17 mouse cellular contexts compared by ENCODE assay signal in genomic region chr16:94602730-94603129, GRCm38 (mm10). TPM values are rescaled to one million over a fixed set of nuclear protein-coding genes. Genes with fewer than 3 reads are reported as not detected.
A peak's percentile ranks its signal among the peaks of the same experiment; 100 is the strongest.
DNase-seq lines count a peak whose midpoint lies in the region; ATAC-seq and TF ChIP-seq lines count a peak whose summit lies in the region.
"Had no signal": no experiment of that assay in that cellular context is flagged by ENCODE, and none has a peak within 500 bp of the region (broad histone marks: within the 10 kb centered on the region; RNA-seq: fewer than 3 reads in every experiment).

No protein-coding gene starts in this region.

- H3K27ac ChIP-seq in heart, embryonic 13.5 days (replicated peaks): peak overlapping the region; percentile 77
- H3K27ac ChIP-seq in lung, embryonic 14.5 days (ENCODE audit: low read depth): peak overlapping the region; percentile 13; the same call in 1 of the 2 replicates
- peak overlapping the region; percentile 76 for H3K27ac ChIP-seq in heart, embryonic 16.5 days (ENCODE audit: low read length)
- no peak overlapping the region for H3K27ac ChIP-seq in forebrain, embryonic 16.5 days (ENCODE audit: low read length)
- H3K27ac ChIP-seq: forebrain, embryonic 13.5 days; hindbrain, embryonic 12.5 days; midbrain, embryonic 15.5 days; neural tube, embryonic 12.5 days had no signal

- H3K4me3 ChIP-seq in heart, embryonic 13.5 days: no peak overlapping the region
- no peak overlapping the region for H3K4me3 ChIP-seq in lung, embryonic 14.5 days (ENCODE audit: low read depth, low read length)
- H3K4me3 ChIP-seq in heart, embryonic 16.5 days (ENCODE audit: low read length): no peak overlapping the region
- H3K4me3 ChIP-seq in forebrain, embryonic 16.5 days (replicated peaks; ENCODE audit: low read length): no peak overlapping the region
- H3K4me3 ChIP-seq: forebrain, embryonic 13.5 days; hindbrain, embryonic 12.5 days; midbrain, embryonic 15.5 days; neural tube, embryonic 12.5 days had no signal

- H3K9ac ChIP-seq in heart, embryonic 13.5 days: 0 out of 2 replicates have a peak overlapping the region, but pooled peaks have one; percentile 15
- no peak overlapping the region; the same call in 1 of the 2 replicates for H3K9ac ChIP-seq in lung, embryonic 14.5 days
- H3K9ac ChIP-seq in heart, embryonic 16.5 days (ENCODE audit: low read length): no peak overlapping the region
- H3K9ac ChIP-seq in forebrain, embryonic 16.5 days (replicated peaks; ENCODE audit: low read depth, low read length): no peak overlapping the region
- H3K9ac ChIP-seq: forebrain, embryonic 13.5 days; hindbrain, embryonic 12.5 days; midbrain, embryonic 15.5 days; neural tube, embryonic 12.5 days had no signal

- TF ChIP-seq CTCF in lung, embryonic 14.5 days (IDR thresholded peaks at IDR 0.05; ENCODE audit: low read depth): no peak

- ATAC-seq in heart, embryonic 13.5 days (ENCODE audit: extremely low read depth, insufficient number of reproducible peaks, low FRiP score, low TSS enrichment): no peak
- no peak for ATAC-seq in lung, embryonic 14.5 days (ENCODE audit: insufficient read depth)
- ATAC-seq in heart, embryonic 16.5 days (replicated peaks; ENCODE audit: extremely low read depth, insufficient read depth, low FRiP score): 0 out of 2 replicates have a peak, but pooled peaks have one; percentile 10
- no peak for ATAC-seq in forebrain, embryonic 16.5 days
- ATAC-seq: forebrain, embryonic 13.5 days; midbrain, embryonic 15.5 days had no signal

- peaks cover 94% of the 10 kb centered on the region for H3K4me1 ChIP-seq in heart, embryonic 13.5 days
- peaks cover 38% of the 10 kb centered on the region for H3K4me1 ChIP-seq in lung, embryonic 14.5 days (ENCODE audit: insufficient read depth)
- H3K4me1 ChIP-seq in heart, embryonic 16.5 days (ENCODE audit: control insufficient read depth, insufficient read depth, low read length): peaks cover 79% of the 10 kb centered on the region
- H3K4me1 ChIP-seq in forebrain, embryonic 16.5 days (replicated peaks; ENCODE audit: control insufficient read depth, insufficient read depth, low read length): peaks cover 35% of the 10 kb centered on the region

- no peaks in the 10 kb centered on the region for H3K36me3 ChIP-seq in heart, embryonic 13.5 days
- no peaks in the 10 kb centered on the region for H3K36me3 ChIP-seq in lung, embryonic 14.5 days (ENCODE audit: insufficient read depth)
- no peaks in the 10 kb centered on the region for H3K36me3 ChIP-seq in heart, embryonic 16.5 days (ENCODE audit: control insufficient read depth, insufficient read depth)
- no peaks in the 10 kb centered on the region for H3K36me3 ChIP-seq in forebrain, embryonic 16.5 days (ENCODE audit: control insufficient read depth, insufficient read depth)
- H3K36me3 ChIP-seq: hindbrain, embryonic 12.5 days; midbrain, embryonic 15.5 days; neural tube, embryonic 12.5 days had no signal

- H3K4me2 ChIP-seq in heart, embryonic 13.5 days: peak overlapping the region; percentile 36
- H3K4me2 ChIP-seq in lung, embryonic 14.5 days: no peak overlapping the region
- H3K4me2 ChIP-seq in heart, embryonic 16.5 days (ENCODE audit: low read depth, low read length): peak overlapping the region; percentile 13
- no peak overlapping the region for H3K4me2 ChIP-seq in forebrain, embryonic 16.5 days (ENCODE audit: low read length)
- H3K4me2 ChIP-seq: forebrain, embryonic 13.5 days; hindbrain, embryonic 12.5 days; midbrain, embryonic 15.5 days; neural tube, embryonic 12.5 days had no signal

- H3K27me3 ChIP-seq in heart, embryonic 13.5 days (replicated peaks): no peaks in the 10 kb centered on the region
- H3K27me3 ChIP-seq in lung, embryonic 14.5 days (ENCODE audit: insufficient read depth, low read length): no peaks in the 10 kb centered on the region
- H3K27me3 ChIP-seq in heart, embryonic 16.5 days (ENCODE audit: control insufficient read depth, insufficient read depth, low read length): no peaks in the 10 kb centered on the region
- no peaks in the 10 kb centered on the region for H3K27me3 ChIP-seq in forebrain, embryonic 16.5 days (replicated peaks; ENCODE audit: control insufficient read depth, insufficient read depth, low read length)
- H3K27me3 ChIP-seq: forebrain, embryonic 13.5 days; hindbrain, embryonic 12.5 days; midbrain, embryonic 15.5 days; neural tube, embryonic 12.5 days had no signal

- DNase-seq in heart, adult 18-20 months: no peak
- no peak for DNase-seq in lung, embryonic 14.5 days
- DNase-seq in lung, postnatal 14 days: no peak
- peak; percentile 52 for DNase-seq in testis, postnatal 10 days (ENCODE audit: low spot score)
- DNase-seq in spleen, postnatal 4 days (ENCODE audit: low spot score in 2 of 2): no peak
- DNase-seq: adrenal gland, adult 2 months; kidney, postnatal 14 days; retina, postnatal 1 day; spleen, adult 18-20 months; thymus, postnatal 14 days had no signal

- no peaks in the 10 kb centered on the region for H3K9me3 ChIP-seq in heart, embryonic 13.5 days
- no peaks in the 10 kb centered on the region for H3K9me3 ChIP-seq in lung, embryonic 14.5 days (ENCODE audit: low read depth, low read length)
- no peaks in the 10 kb centered on the region for H3K9me3 ChIP-seq in heart, embryonic 16.5 days (replicated peaks; ENCODE audit: control insufficient read depth, low read length)
- H3K9me3 ChIP-seq in forebrain, embryonic 16.5 days (ENCODE audit: control insufficient read depth, low read length): no peaks in the 10 kb centered on the region
- H3K9me3 ChIP-seq: forebrain, embryonic 13.5 days; hindbrain, embryonic 12.5 days; midbrain, embryonic 15.5 days; neural tube, embryonic 12.5 days had no signal

- WGBS in heart, embryonic 13.5 days: 25% methylated on average over 4 of the region's 4 CpGs
- WGBS in lung, embryonic 14.5 days: 41% methylated on average over 4 of the region's 4 CpGs
- 26% methylated on average over 4 of the region's 4 CpGs for WGBS in heart, embryonic 16.5 days
- 50% methylated on average over 4 of the region's 4 CpGs for WGBS in forebrain, embryonic 16.5 days

RNA-seq across cellular contexts. Expression of gene Dyrk1a, which starts 32.9 kb away (rescaled TPM):
- 6.7 and 7.2 TPM in 2 replicates for polyA plus RNA-seq in heart, embryonic 13.5 days (2015; fragmentation: Nextera tagmentation; extraction: Ambion mirVana)
- total RNA-seq in heart, adult 18-20 months (2021): 10 to 100 TPM; 64.8 to 73.1 TPM
- 11.2 and 11.8 TPM in 2 replicates for polyA plus RNA-seq in lung, embryonic 14.5 days (2014; fragmentation: Nextera tagmentation; extraction: Ambion mirVana)
- 7.8 and 8.1 TPM in 2 replicates for polyA plus RNA-seq in heart, embryonic 16.5 days (2015; fragmentation: Nextera tagmentation; extraction: Ambion mirVana)
- polyA plus RNA-seq in forebrain, embryonic 16.5 days (2015; fragmentation: Nextera tagmentation; extraction: Ambion mirVana): 12.8 TPM in 2 replicates

Comparison
In these comparisons a context has a peak if more than half of its experiments do, and no peak if none do; other contexts are left out.
1. H3K4me2 ChIP-seq: peak in heart, embryonic 13.5 days (single experiment) and heart, embryonic 16.5 days (single experiment); none in lung, embryonic 14.5 days (single experiment) and forebrain, embryonic 16.5 days (single experiment).